Mouse (Mus musculus) intestine, embryonic 16.5 days (tissue): ENCODE results near the gene Zfp263. TPM values are rescaled to one million over a fixed set of nuclear protein-coding genes. Genes with fewer than 3 reads are reported as not detected.

Experiments
- ATAC-seq: fragments of 200-750 bp; cut with Nextera tagmentation; 2 replicates; pipeline ENCODE4 v1.8.0; 2017; ENCODE audit warnings: moderate TSS enrichment, moderate library complexity
- H3K27ac ChIP-seq: fragments of 300-500 bp; sonication (generic); 2 replicates; pipeline ENCODE4 v1.5.1; 2014; ENCODE audit warnings: mild to moderate bottlenecking, low read length
- H3K27me3 ChIP-seq: fragments of 300-500 bp; sonication (generic); replicated peaks from 2 replicates; pipeline ENCODE4 v1.6.1; 2014; ENCODE audit warnings: low read length, control low read depth, mixed read lengths; ENCODE audit not compliant: control insufficient read depth, insufficient read depth
- H3K36me3 ChIP-seq: fragments of 300-500 bp; sonication (generic); 2 replicates; pipeline ENCODE4 v1.6.1; 2014; ENCODE audit warnings: low read length, control low read depth; ENCODE audit not compliant: control insufficient read depth, insufficient read depth
- H3K4me1 ChIP-seq: fragments of 300-500 bp; sonication (generic); 2 replicates; pipeline ENCODE4 v1.6.1; 2014; ENCODE audit warnings: low read length, control low read depth, mixed read lengths; ENCODE audit not compliant: control insufficient read depth, insufficient read depth
- H3K4me2 ChIP-seq: fragments of 300-500 bp; sonication (generic); 2 replicates; pipeline ENCODE4 v1.6.1; 2014; ENCODE audit warnings: low read depth, low read length, control low read depth
- H3K4me3 ChIP-seq: fragments of 300-500 bp; sonication (generic); 2 replicates; pipeline ENCODE4 v1.5.1; 2014; ENCODE audit warnings: mild to moderate bottlenecking, low read length
- H3K9ac ChIP-seq: fragments of 300-500 bp; sonication (generic); 2 replicates; pipeline ENCODE4 v1.6.1; 2014; ENCODE audit warnings: low read depth, low read length
- H3K9me3 ChIP-seq: fragments of 300-500 bp; sonication (generic); 2 replicates; pipeline ENCODE4 v1.6.1; 2016; ENCODE audit warnings: low read length, control low read depth; ENCODE audit not compliant: control insufficient read depth
- whole genome bisulfite sequencing: fragments of 180-500 bp; shearing (Covaris S2); extraction: QIAGEN DNeasy Blood & Tissue Kit; methylation state at CpG from one replicate; pipeline ENCODE4 v1.1.7; 2014; 5-methylcytosine and 5-hydroxymethylcytosine counted together
- polyA plus RNA-seq: library from polyadenylated mRNA; unstranded; fragments of >200 nt; fragmentation: Nextera tagmentation; extraction: Ambion mirVana; gene quantifications from 2 replicates; pipeline ENCODE4 v1.2.1, GENCODE M21; 2015

The Zfp263 gene
- 35.3 and 35.8 TPM in 2 replicates for polyA plus RNA-seq

GRCm38 (mm10) chr16:3743503-3744185 is at the start of gene Zfp263:
Zfp263 (plus strand) TSS chr16:3744093.
- peaks cover 15% of the 10 kb centered on the region for H3K36me3 ChIP-seq
- no peaks in the 10 kb centered on the region for H3K27me3 ChIP-seq
- peaks cover 13% of the 10 kb centered on the region for H3K4me1 ChIP-seq
- H3K4me3 ChIP-seq, result peak within 1 kb of the TSS; percentile 76
- peak within 1 kb of the TSS; percentile 74 for H3K4me2 ChIP-seq
- H3K9ac ChIP-seq, result peak within 1 kb of the TSS; percentile 87
- WGBS, result under 1% methylated on average over 42 of the region's 42 CpGs
- peaks cover 7% of the 10 kb centered on the region for H3K9me3 ChIP-seq
- peak; percentile 98 for ATAC-seq
- H3K27ac ChIP-seq, result peak within 1 kb of the TSS; percentile 90

- Histone ChIP-seq H3K4me2 (no peak overlapping the region), H3K27ac (no peak overlapping the region), H3K4me1 (no peaks in the 10 kb centered on the region), H3K4me3 (no peak overlapping the region), H3K9me3 (no peaks in the 10 kb centered on the region), H3K9ac (no peak overlapping the region), H3K36me3 (no peaks in the 10 kb centered on the region), H3K27me3 (no peaks in the 10 kb centered on the region)
- no peak for ATAC-seq
- 78% methylated on average over 8 of the region's 8 CpGs for WGBS
Measured at GRCm38 (mm10) chr16:3699281-3699680, 44.6 kb upstream of the Zfp263 start.

GRCm38 (mm10) chr16:3700893-3701292 is 43.0 kb upstream of the Zfp263 start:
- 74% methylated on average over 1 of the region's 1 CpGs for WGBS

GRCm38 (mm10) chr16:3706680-3707079 is 37.2 kb upstream of the Zfp263 start:
- Histone ChIP-seq H3K4me2 (no peak overlapping the region), H3K27ac (no peak overlapping the region), H3K9ac (no peak overlapping the region), H3K27me3 (no peaks in the 10 kb centered on the region), H3K36me3 (no peaks in the 10 kb centered on the region), H3K4me3 (no peak overlapping the region), H3K4me1 (no peaks in the 10 kb centered on the region), H3K9me3 (no peaks in the 10 kb centered on the region)
- ATAC-seq, result no peak
- 84% methylated on average over 6 of the region's 6 CpGs for WGBS

More at GRCm38 (mm10) chr16:3700893-3701292, 43.0 kb upstream of the Zfp263 start:
- H3K4me1 ChIP-seq, result no peaks in the 10 kb centered on the region
- no peak overlapping the region for H3K4me2 ChIP-seq
- no peak overlapping the region for H3K9ac ChIP-seq
- no peaks in the 10 kb centered on the region for H3K9me3 ChIP-seq
- no peak for ATAC-seq
- H3K36me3 ChIP-seq, result no peaks in the 10 kb centered on the region
- H3K4me3 ChIP-seq, result no peak overlapping the region
- H3K27me3 ChIP-seq, result no peaks in the 10 kb centered on the region
- H3K27ac ChIP-seq, result no peak overlapping the region

GRCm38 (mm10) chr16:3714731-3715130 is 29.2 kb upstream of the Zfp263 start:
- H3K27me3 ChIP-seq, result no peaks in the 10 kb centered on the region; the same call in 1 of the 2 replicates
- H3K4me2 ChIP-seq, result no peak overlapping the region
- no peak overlapping the region for H3K4me3 ChIP-seq
- no peak overlapping the region for H3K27ac ChIP-seq
- H3K9me3 ChIP-seq, result no peaks in the 10 kb centered on the region
- WGBS, result 89% methylated on average over 2 of the region's 2 CpGs
- H3K4me1 ChIP-seq, result no peaks in the 10 kb centered on the region
- no peaks in the 10 kb centered on the region for H3K36me3 ChIP-seq
- no peak overlapping the region for H3K9ac ChIP-seq
- ATAC-seq, result no peak

- Histone ChIP-seq H3K4me3 (no peak within 1 kb of the TSS), H3K36me3 (no peaks in the 10 kb centered on the region), H3K9me3 (no peaks in the 10 kb centered on the region), H3K4me1 (no peaks in the 10 kb centered on the region), H3K27me3 (no peaks in the 10 kb centered on the region; the same call in 1 of the 2 replicates), H3K4me2 (no peak within 1 kb of the TSS), H3K27ac (no peak within 1 kb of the TSS), H3K9ac (no peak within 1 kb of the TSS)
- 87% methylated on average over 6 of the region's 6 CpGs for WGBS
- ATAC-seq, result no peak
Measured at GRCm38 (mm10) chr16:3717980-3718379, 25.9 kb upstream of the Zfp263 start, which contains the start of gene Mefv. Mefv (minus strand) TSS chr16:3718097.

GRCm38 (mm10) chr16:3723231-3723630 is 20.7 kb upstream of the Zfp263 start:
- H3K36me3 ChIP-seq, result no peaks in the 10 kb centered on the region
- no peak overlapping the region for H3K4me2 ChIP-seq
- no peak overlapping the region for H3K27ac ChIP-seq
- no peaks in the 10 kb centered on the region; the same call in 1 of the 2 replicates for H3K27me3 ChIP-seq
- H3K4me3 ChIP-seq, result no peak overlapping the region
- no peaks in the 10 kb centered on the region for H3K9me3 ChIP-seq
- H3K9ac ChIP-seq, result no peak overlapping the region
- no peaks in the 10 kb centered on the region for H3K4me1 ChIP-seq
- ATAC-seq, result no peak
- WGBS, result 82% methylated on average over 3 of the region's 3 CpGs

- Histone ChIP-seq H3K9ac (no peak overlapping the region), H3K36me3 (no peaks in the 10 kb centered on the region), H3K4me1 (no peaks in the 10 kb centered on the region), H3K4me2 (no peak overlapping the region), H3K27me3 (no peaks in the 10 kb centered on the region), H3K4me3 (no peak overlapping the region), H3K9me3 (no peaks in the 10 kb centered on the region), H3K27ac (no peak overlapping the region)
- ATAC-seq, result no peak
- 81% methylated on average over 6 of the region's 6 CpGs for WGBS
Measured at GRCm38 (mm10) chr16:3727980-3728720, 15.7 kb upstream of the Zfp263 start.

GRCm38 (mm10) chr16:3732612-3733011 is 11.3 kb upstream of the Zfp263 start:
- Histone ChIP-seq H3K27me3 (no peaks in the 10 kb centered on the region), H3K27ac (no peak overlapping the region), H3K4me1 (no peaks in the 10 kb centered on the region), H3K4me3 (no peak overlapping the region), H3K9me3 (no peaks in the 10 kb centered on the region), H3K36me3 (no peaks in the 10 kb centered on the region), H3K4me2 (no peak overlapping the region), H3K9ac (no peak overlapping the region)
- WGBS, result 81% methylated on average over 4 of the region's 4 CpGs
- 0 out of 2 replicates have a peak, but pooled peaks have one; percentile 23 for ATAC-seq
